In genomic region chr4:103822669-103823068, GRCm38 (mm10) we compare ENCODE assay signal across 15 mouse cellular contexts.
A peak's percentile ranks its signal among the peaks of the same experiment; 100 is the strongest.
DNase-seq lines count a peak whose midpoint lies in the region; ATAC-seq lines count a peak whose summit lies in the region.
"Had no signal": no experiment of that assay in that cellular context is flagged by ENCODE, and none has a peak within 500 bp of the region (broad histone marks: within the 10 kb centered on the region; RNA-seq: fewer than 3 reads in every experiment).

No protein-coding gene starts in this region.

- ATAC-seq in hindbrain, embryonic 16.5 days: peak; percentile 60; the same call in 1 of the 2 replicates
- no peak for ATAC-seq in hindbrain, embryonic 13.5 days (ENCODE audit: low FRiP score)
- no peak for ATAC-seq in liver, embryonic 11.5 days (replicated peaks; ENCODE audit: low FRiP score)

- no peak overlapping the region for H3K4me2 ChIP-seq in hindbrain, embryonic 16.5 days (ENCODE audit: low read length)
- H3K4me2 ChIP-seq in hindbrain, embryonic 13.5 days: no peak overlapping the region
- no peak overlapping the region for H3K4me2 ChIP-seq in liver, embryonic 11.5 days
- H3K4me2 ChIP-seq: heart, embryonic 13.5 days; limb, embryonic 13.5 days; midbrain, embryonic 12.5 days had no signal

- H3K36me3 ChIP-seq in hindbrain, embryonic 16.5 days (ENCODE audit: control insufficient read depth, insufficient read depth, low read length): no peaks in the 10 kb centered on the region
- H3K36me3 ChIP-seq in hindbrain, embryonic 13.5 days: no peaks in the 10 kb centered on the region
- H3K36me3 ChIP-seq in liver, embryonic 11.5 days (ENCODE audit: control insufficient read depth, insufficient read depth, low read length): no peaks in the 10 kb centered on the region
- H3K36me3 ChIP-seq: heart, embryonic 13.5 days; limb, embryonic 13.5 days; midbrain, embryonic 12.5 days had no signal

- peak; percentile 4 for DNase-seq in cerebellum, adult 11 months
- peak; percentile 85 to 89 for DNase-seq in cerebellum, postnatal 10 days
- DNase-seq in layer of hippocampus, adult 8-10 months (ENCODE audit: low spot score in 2 of 2): peak; percentile 51
- no peak for DNase-seq in lung, postnatal 14 days
- DNase-seq in liver, embryonic 11.5 days (ENCODE audit: low spot score): no peak
- DNase-seq in adrenal gland, adult 8-10 months: no peak
- DNase-seq: heart, postnatal 4 days; lung, postnatal 4 days; thymus, adult 18-20 months had no signal

- no peak overlapping the region for H3K9ac ChIP-seq in hindbrain, embryonic 16.5 days (ENCODE audit: low read depth, low read length)
- H3K9ac ChIP-seq in hindbrain, embryonic 13.5 days: no peak overlapping the region
- H3K9ac ChIP-seq in liver, embryonic 11.5 days (ENCODE audit: low read depth, low read length): no peak overlapping the region
- H3K9ac ChIP-seq: heart, embryonic 13.5 days; limb, embryonic 13.5 days; midbrain, embryonic 12.5 days had no signal

- no peaks in the 10 kb centered on the region for H3K9me3 ChIP-seq in hindbrain, embryonic 16.5 days (ENCODE audit: control insufficient read depth, low read length)
- H3K9me3 ChIP-seq in hindbrain, embryonic 13.5 days: no peaks in the 10 kb centered on the region
- H3K9me3 ChIP-seq in liver, embryonic 11.5 days (ENCODE audit: control insufficient read depth, low read length): no peaks in the 10 kb centered on the region
- H3K9me3 ChIP-seq: heart, embryonic 13.5 days; limb, embryonic 13.5 days; midbrain, embryonic 12.5 days had no signal

- WGBS in hindbrain, embryonic 16.5 days: 78% methylated on average over 4 of the region's 4 CpGs
- WGBS in hindbrain, embryonic 13.5 days: 86% methylated on average over 4 of the region's 4 CpGs
- WGBS in liver, embryonic 11.5 days: 77% methylated on average over 4 of the region's 4 CpGs

- H3K4me3 ChIP-seq in hindbrain, embryonic 16.5 days (ENCODE audit: low read length): no peak overlapping the region
- H3K4me3 ChIP-seq in hindbrain, embryonic 13.5 days: no peak overlapping the region
- no peak overlapping the region for H3K4me3 ChIP-seq in liver, embryonic 11.5 days (ENCODE audit: low read depth, low read length)
- H3K4me3 ChIP-seq: heart, embryonic 13.5 days; limb, embryonic 13.5 days; midbrain, embryonic 12.5 days; myocyte had no signal

- H3K4me1 ChIP-seq in hindbrain, embryonic 16.5 days (ENCODE audit: control insufficient read depth, insufficient read depth, low read depth, low read length): no peaks in the 10 kb centered on the region
- H3K4me1 ChIP-seq in hindbrain, embryonic 13.5 days (replicated peaks): no peaks in the 10 kb centered on the region
- H3K4me1 ChIP-seq in liver, embryonic 11.5 days (replicated peaks; ENCODE audit: control insufficient read depth, insufficient read depth, low read length): no peaks in the 10 kb centered on the region
- H3K4me1 ChIP-seq: heart, embryonic 13.5 days; limb, embryonic 13.5 days; midbrain, embryonic 12.5 days had no signal

- no peak overlapping the region for H3K27ac ChIP-seq in hindbrain, embryonic 16.5 days (ENCODE audit: low read depth, low read length)
- no peak overlapping the region for H3K27ac ChIP-seq in hindbrain, embryonic 13.5 days
- H3K27ac ChIP-seq in liver, embryonic 11.5 days (ENCODE audit: low read depth, low read length): no peak overlapping the region
- H3K27ac ChIP-seq: heart, embryonic 13.5 days; limb, embryonic 13.5 days; midbrain, embryonic 12.5 days had no signal

- H3K27me3 ChIP-seq in hindbrain, embryonic 16.5 days (replicated peaks; ENCODE audit: control insufficient read depth, insufficient read depth, low read length): no peaks in the 10 kb centered on the region
- no peaks in the 10 kb centered on the region for H3K27me3 ChIP-seq in hindbrain, embryonic 13.5 days
- H3K27me3 ChIP-seq in liver, embryonic 11.5 days (replicated peaks; ENCODE audit: control insufficient read depth, insufficient read depth, low read length): no peaks in the 10 kb centered on the region
- H3K27me3 ChIP-seq: heart, embryonic 13.5 days; limb, embryonic 13.5 days; midbrain, embryonic 12.5 days had no signal

Comparison
In these comparisons a context has a peak if more than half of its experiments do, and no peak if none do; other contexts are left out.
1. DNase-seq: peak in cerebellum, adult 11 months (single experiment), cerebellum, postnatal 10 days (2 of 2) and layer of hippocampus, adult 8-10 months (2 of 2); none in lung, postnatal 14 days (single experiment), liver, embryonic 11.5 days (single experiment) and adrenal gland, adult 8-10 months (single experiment).